Mouse (Mus musculus): ENCODE data around the gene Nkain1. TPM values are rescaled to one million over a fixed set of nuclear protein-coding genes. Genes with fewer than 3 reads are reported as not detected.

The Nkain1 gene
- total RNA-seq (2021) = 1 to 10 TPM; 4.5 to 5.2 TPM

GRCm38 (mm10) chr4:130574048-130574413 is at the start of gene Nkain1:
Nkain1 (minus strand) TSS chr4:130574173.
- no peak for DNase-seq (ENCODE audit: low spot score)
- intact Hi-C loops (cut with DNase I) = no loop called here

GRCm38 (mm10) chr4:130578734-130579274 is 4.8 kb upstream of the Nkain1 start:
- intact Hi-C loops (cut with DNase I) = no loop called here
- DNase-seq (ENCODE audit: low spot score) = no peak

DNA sequence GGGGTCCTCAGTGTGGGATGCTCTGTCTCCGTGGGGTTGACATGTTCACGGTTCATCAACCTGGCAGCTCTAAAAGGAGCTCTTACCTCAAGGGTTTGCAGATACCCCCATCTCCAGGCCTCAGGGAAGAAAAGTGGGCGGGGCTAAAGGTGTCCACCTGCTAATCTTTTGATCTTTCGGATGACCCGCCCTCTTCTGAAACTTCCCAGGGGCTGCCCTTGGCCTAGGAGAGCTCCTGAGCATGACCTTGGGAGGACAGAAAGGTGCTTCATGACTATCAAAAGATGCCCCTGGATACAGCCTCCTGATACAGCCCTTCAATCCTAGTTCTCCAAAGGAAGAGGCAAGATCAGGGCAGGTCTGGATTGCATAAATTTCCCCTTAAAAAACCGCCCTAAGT is 3.1 kb upstream of the Nkain1 start:
- DNase-seq (ENCODE audit: low spot score) = no peak
- intact Hi-C loops (cut with DNase I) = no loop called here

- DNase-seq (ENCODE audit: low spot score) = no peak
- intact Hi-C loops (cut with DNase I) = no loop called here
Observed at GRCm38 (mm10) chr4:130576247-130576931, 2.4 kb upstream of the Nkain1 start.

DNA sequence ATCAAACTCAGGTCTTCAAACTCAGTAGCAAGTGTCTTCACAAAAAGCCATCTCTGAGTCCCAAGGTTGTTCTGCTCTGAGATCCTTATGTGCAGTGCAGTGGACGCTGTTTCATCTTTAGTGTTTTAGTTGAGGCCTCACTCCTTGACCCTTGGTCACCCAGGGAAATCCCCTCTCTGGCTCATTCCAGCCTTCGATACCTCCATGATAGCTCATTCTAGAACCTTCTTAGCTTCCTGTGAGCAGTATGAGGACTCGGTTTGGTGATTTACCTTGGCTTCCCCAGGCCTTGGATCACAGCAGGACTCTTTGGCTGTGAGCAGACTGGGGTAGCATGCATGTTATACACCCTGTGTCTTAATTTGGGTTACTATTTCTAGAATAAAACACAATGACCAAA is 1.6 kb upstream of the Nkain1 start:
- no peak for DNase-seq (ENCODE audit: low spot score)
- intact Hi-C loops (cut with DNase I) = no loop called here

GRCm38 (mm10) chr4:130574861-130575460 is 988 bp upstream of the Nkain1 start:
- intact Hi-C loops (cut with DNase I) = no loop called here
- no peak for DNase-seq (ENCODE audit: low spot score)

GRCm38 (mm10) chr4:130573351-130574047 is 474 bp downstream of the Nkain1 start:
- intact Hi-C loops (cut with DNase I) = no loop called here
- no peak for DNase-seq (ENCODE audit: low spot score)

GRCm38 (mm10) chr4:130573012-130573350 is 992 bp downstream of the Nkain1 start:
- intact Hi-C loops (cut with DNase I) = no loop called here
- DNase-seq (ENCODE audit: low spot score) = no peak

- DNase-seq (ENCODE audit: low spot score) = no peak
- intact Hi-C loops (cut with DNase I) = no loop called here
Observed at GRCm38 (mm10) chr4:130572545-130572944, 1.4 kb downstream of the Nkain1 start.

- DNase-seq (ENCODE audit: low spot score) = no peak
- intact Hi-C loops (cut with DNase I) = no loop called here
Observed at GRCm38 (mm10) chr4:130570941-130571720, 2.8 kb downstream of the Nkain1 start.

DNA sequence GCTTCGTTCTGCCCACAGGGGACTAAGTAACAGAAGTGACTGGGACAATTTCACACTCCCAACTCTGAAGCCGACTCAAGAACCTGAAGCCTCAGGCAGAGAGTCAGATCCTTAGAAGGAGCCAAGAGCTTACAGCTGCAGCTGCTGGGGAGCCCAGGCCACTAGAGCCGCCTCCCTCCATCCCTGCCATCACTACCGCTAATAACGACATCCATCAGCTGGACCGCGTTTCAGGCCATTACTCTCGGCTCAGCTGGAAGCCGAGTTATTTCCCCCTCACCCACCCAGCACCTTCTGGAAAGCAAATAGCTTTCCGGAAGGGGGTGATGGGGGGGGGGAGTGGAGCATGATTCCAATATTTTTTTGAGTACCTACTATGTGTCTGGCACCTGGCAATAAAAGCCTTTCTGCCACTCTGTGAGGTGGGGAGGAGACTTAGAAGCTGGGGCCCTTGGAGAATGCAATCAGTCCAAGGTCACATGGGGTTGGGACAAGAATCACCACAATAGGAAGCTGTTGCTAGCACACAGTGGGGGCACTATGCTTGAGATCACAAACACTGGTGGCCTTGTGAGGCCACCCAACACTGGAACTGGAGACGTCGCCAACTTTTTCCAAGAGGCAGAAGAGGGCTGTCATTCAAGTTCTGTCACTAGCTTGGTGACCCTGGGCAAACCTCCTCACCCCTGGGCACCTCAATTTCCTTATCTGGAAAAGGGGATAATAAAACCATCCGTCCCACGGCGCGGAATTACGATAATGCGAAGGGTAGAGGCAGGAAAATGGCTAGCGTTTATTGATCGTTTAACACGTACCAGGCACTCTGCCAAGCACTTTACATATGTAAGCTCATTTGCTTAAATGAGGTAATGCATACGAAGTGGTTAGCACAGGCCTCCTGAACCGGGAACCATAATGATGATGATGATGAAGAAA is 5.7 kb downstream of the Nkain1 start:
- no peak for DNase-seq (ENCODE audit: low spot score)
- intact Hi-C loops (cut with DNase I) = no loop called here

DNA sequence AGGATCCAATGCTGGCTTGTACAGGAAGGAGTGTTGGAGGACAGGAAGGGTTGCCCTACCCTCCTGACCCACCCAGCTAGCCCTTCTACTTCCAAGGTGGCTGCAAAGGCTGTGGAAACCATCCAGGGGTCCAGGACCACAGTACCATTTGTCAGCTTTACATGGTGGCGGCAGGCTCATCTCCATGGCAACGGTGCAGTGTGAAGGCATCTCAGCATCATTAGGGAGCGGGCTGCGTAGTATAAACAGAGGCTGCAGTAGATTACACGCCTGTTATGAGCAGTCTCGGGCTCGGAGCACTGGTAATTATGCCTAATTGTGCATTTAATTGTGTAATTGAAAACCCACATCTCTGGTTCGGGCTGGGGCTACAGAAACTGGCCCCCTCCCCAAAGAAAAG is 10.2 kb downstream of the Nkain1 start:
- DNase-seq (ENCODE audit: low spot score) = no peak
- intact Hi-C loops (cut with DNase I) = no loop called here

GRCm38 (mm10) chr4:130563260-130563756 is 10.7 kb downstream of the Nkain1 start:
- intact Hi-C loops (cut with DNase I) = no loop called here
- no peak for DNase-seq (ENCODE audit: low spot score)

- intact Hi-C loops (cut with DNase I) = no loop called here
- no peak for DNase-seq (ENCODE audit: low spot score)
Observed at GRCm38 (mm10) chr4:130560576-130561310, 13.2 kb downstream of the Nkain1 start.

GRCm38 (mm10) chr4:130559220-130559619 is 14.8 kb downstream of the Nkain1 start:
- DNase-seq (ENCODE audit: low spot score) = no peak
- intact Hi-C loops (cut with DNase I) = no loop called here

DNA sequence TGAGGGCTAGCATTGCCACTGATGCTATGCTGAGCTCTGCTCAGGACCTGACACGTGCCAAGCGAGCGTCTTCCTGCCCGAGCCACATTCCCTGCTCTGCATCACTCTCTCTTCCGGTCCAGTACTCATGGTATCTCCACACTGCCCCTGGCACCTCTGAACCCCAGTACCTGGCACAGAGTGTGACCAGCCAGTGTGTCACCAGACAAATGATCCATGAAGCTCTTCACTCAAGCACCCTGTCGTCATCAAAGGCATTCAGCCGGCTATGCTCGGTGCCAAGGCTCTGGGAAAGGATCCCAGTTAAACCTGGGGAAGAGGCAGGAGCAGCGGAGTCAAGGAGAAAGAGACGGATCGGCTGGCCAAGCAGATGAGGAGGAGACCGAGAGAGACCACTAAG is 16.1 kb downstream of the Nkain1 start:
- DNase-seq (ENCODE audit: low spot score) = peak; percentile 10
- intact Hi-C loops (cut with DNase I) = no loop called here

- no peak for DNase-seq (ENCODE audit: low spot score)
- intact Hi-C loops (cut with DNase I) = no loop called here
Observed at GRCm38 (mm10) chr4:130556992-130557391, 17.0 kb downstream of the Nkain1 start.

DNA sequence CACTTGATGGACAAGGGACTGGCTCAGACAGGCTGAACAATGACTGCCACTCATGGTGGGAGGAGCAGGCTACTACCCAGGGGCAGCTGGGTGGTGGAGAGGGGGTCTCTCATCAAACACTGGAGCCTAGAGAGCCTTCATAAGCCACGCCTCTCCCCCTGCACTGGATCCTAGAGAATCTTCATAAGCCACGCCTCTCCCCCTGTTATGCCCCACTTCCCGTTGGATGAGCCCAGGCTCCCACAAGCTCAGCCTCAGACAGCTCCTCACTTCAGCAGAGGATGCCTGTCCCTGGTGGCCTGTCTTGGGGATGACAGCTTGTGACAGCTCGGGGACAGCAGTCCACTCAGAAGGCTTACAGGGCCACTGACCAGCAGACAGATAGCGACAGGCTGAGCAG is 17.7 kb downstream of the Nkain1 start:
- no peak for DNase-seq (ENCODE audit: low spot score)
- intact Hi-C loops (cut with DNase I) = no loop called here

- intact Hi-C loops (cut with DNase I) = no loop called here
- DNase-seq (ENCODE audit: low spot score) = no peak
Observed at GRCm38 (mm10) chr4:130553121-130553448, 20.9 kb downstream of the Nkain1 start.

All from heart, postnatal 25 days (tissue).